ENCODE assay signal across 9 mouse cellular contexts in genomic region chr7:45460860-45461314, GRCm38 (mm10). TPM values are rescaled to one million over a fixed set of nuclear protein-coding genes. Genes with fewer than 3 reads are reported as not detected.
A peak's percentile ranks its signal among the peaks of the same experiment; 100 is the strongest.
DNase-seq lines count a peak whose midpoint lies in the region; ATAC-seq and TF ChIP-seq lines count a peak whose summit lies in the region.
"Had no signal": no experiment of that assay in that cellular context is flagged by ENCODE, and none has a peak within 500 bp of the region (broad histone marks: within the 10 kb centered on the region; RNA-seq: fewer than 3 reads in every experiment).

No protein-coding gene starts in this region.

- no peaks in the 10 kb centered on the region for H3K27me3 ChIP-seq in heart, adult 2 months (ENCODE audit: control insufficient read depth, insufficient read depth, low read length)
- H3K27me3 ChIP-seq in kidney, adult 2 months (replicated peaks; ENCODE audit: control insufficient read depth, insufficient read depth, low read length), result no peaks in the 10 kb centered on the region
- no peaks in the 10 kb centered on the region for H3K27me3 ChIP-seq in lung, embryonic 15.5 days

- DNase-seq in 416B (ENCODE audit: low read depth), result peak; percentile 99
- peak; percentile 68 for DNase-seq in MEL-GATA-1-ER (ENCODE audit: extremely low read depth, low read depth)
- DNase-seq in embryo, embryonic 10.5 days (ENCODE audit: low spot score), result peak; percentile 65
- peak; percentile 78 to 79 for DNase-seq in heart, adult 2 months
- peak; percentile 80 for DNase-seq in kidney, adult 2 months
- DNase-seq in retina, postnatal 1 day, result peak; percentile 64
- no peak for DNase-seq in layer of hippocampus, postnatal 14 days (ENCODE audit: low spot score in 2 of 2)

- H3K27ac ChIP-seq in heart, adult 2 months, result peak overlapping the region; percentile 96
- H3K27ac ChIP-seq in kidney, adult 2 months (ENCODE audit: insufficient read depth, low read depth, low read length), result peak overlapping the region; percentile 95
- H3K27ac ChIP-seq in lung, embryonic 15.5 days, result peak overlapping the region; percentile 89

- TF ChIP-seq CTCF in heart, adult 2 months (IDR thresholded peaks at IDR 0.05), result no peak
- TF ChIP-seq CTCF in kidney, adult 2 months (conservative IDR thresholded peaks at IDR 0.05; ENCODE audit: insufficient read depth, insufficient read length, low read depth, low read length), result no peak

- H3K9me3 ChIP-seq in lung, embryonic 15.5 days, result no peaks in the 10 kb centered on the region

- WGBS in heart, adult 2 months, result 34% methylated on average over 13 of the region's 13 CpGs
- 7% methylated on average over 13 of the region's 13 CpGs for WGBS in kidney, adult 2 months
- 8% methylated on average over 13 of the region's 13 CpGs for WGBS in lung, embryonic 15.5 days

- H3K9ac ChIP-seq in heart, adult 2 months (ENCODE audit: low read depth, low read length), result 0 out of 2 replicates have a peak overlapping the region, but pooled peaks have one; percentile 2
- H3K9ac ChIP-seq in lung, embryonic 15.5 days, result no peak overlapping the region

- peaks cover 16% of the 10 kb centered on the region for H3K4me1 ChIP-seq in heart, adult 2 months (ENCODE audit: control insufficient read depth, insufficient read depth, low read length)
- peaks cover 24% of the 10 kb centered on the region for H3K4me1 ChIP-seq in kidney, adult 2 months (ENCODE audit: control insufficient read depth, insufficient read depth, low read length)
- H3K4me1 ChIP-seq in lung, embryonic 15.5 days, result peaks cover 44% of the 10 kb centered on the region

- peak overlapping the region; percentile 59 for H3K4me2 ChIP-seq in lung, embryonic 15.5 days

- no peak for TF ChIP-seq EP300 in heart, adult 2 months (IDR thresholded peaks at IDR 0.05; ENCODE audit: insufficient read depth, low read depth, low read length)

- no peaks in the 10 kb centered on the region for H3K79me2 ChIP-seq in heart, adult 2 months (replicated peaks; ENCODE audit: control insufficient read depth, insufficient read depth, low read length)

- H3K36me3 ChIP-seq in heart, adult 2 months (ENCODE audit: control insufficient read depth, insufficient read depth, low read length), result peaks cover 12% of the 10 kb centered on the region
- peaks cover 11% of the 10 kb centered on the region for H3K36me3 ChIP-seq in kidney, adult 2 months (ENCODE audit: control insufficient read depth, insufficient read depth, low read length)
- H3K36me3 ChIP-seq in lung, embryonic 15.5 days, result peaks cover 50% of the 10 kb centered on the region

- H3K4me3 ChIP-seq in heart, adult 2 months, result no peak overlapping the region
- peak overlapping the region; percentile 19 for H3K4me3 ChIP-seq in kidney, adult 2 months (ENCODE audit: insufficient read depth, low read depth, low read length)
- H3K4me3 ChIP-seq in lung, embryonic 15.5 days, result 0 out of 2 replicates have a peak overlapping the region, but pooled peaks have one; percentile 1

- no peak; the same call in 1 of the 2 replicates for TF ChIP-seq POLR2A in heart, adult 2 months (IDR thresholded peaks at IDR 0.05; ENCODE audit: insufficient read depth, low read depth, low read length)
- TF ChIP-seq POLR2A in kidney, adult 2 months (IDR thresholded peaks at IDR 0.05; ENCODE audit: low read depth, low read length), result no peak

- ATAC-seq in lung, embryonic 15.5 days (ENCODE audit: borderline replicate concordance, extremely low read depth, low FRiP score, low TSS enrichment), result peak; percentile 8; the same call in 1 of the 2 replicates

- intact Hi-C loops in heart, adult 2 months (cut with DNase I), result loop anchor here (5.0 to 10.0 kb wide), 2 partner anchors 241 to 344 kb away; no protein-coding TSS in a partner anchor

RNA-seq across cellular contexts. Expression of gene Ftl1, which starts 1.2 kb away (rescaled TPM):
- total RNA-seq in heart, adult 2 months (2021), result 100 to 1,000 TPM; 213 to 308 TPM
- 505 and 903 TPM in 2 replicates for polyA plus RNA-seq in heart, adult 2 months (2012; rRNA removed)
- 6,932 and 8,155 TPM in 2 replicates for polyA plus RNA-seq in kidney, adult 2 months (2012; rRNA removed)
- polyA plus RNA-seq in lung, embryonic 15.5 days (2015; fragmentation: Nextera tagmentation; extraction: Ambion mirVana), result 5,197 and 5,279 TPM in 2 replicates
- total RNA-seq in layer of hippocampus, postnatal 14 days (2021), result 100 to 1,000 TPM; 300 to 331 TPM

RNA-seq across cellular contexts. Expression of gene Bax, which starts 5.8 kb away (rescaled TPM):
- total RNA-seq in heart, adult 2 months (2021), result 10 to 100 TPM; 21.9 to 25.9 TPM
- polyA plus RNA-seq in heart, adult 2 months (2012; rRNA removed), result 46.6 and 47.2 TPM in 2 replicates
- polyA plus RNA-seq in kidney, adult 2 months (2012; rRNA removed), result 104 and 112 TPM in 2 replicates
- polyA plus RNA-seq in lung, embryonic 15.5 days (2015; fragmentation: Nextera tagmentation; extraction: Ambion mirVana), result 161 and 176 TPM in 2 replicates
- total RNA-seq in layer of hippocampus, postnatal 14 days (2021), result 10 to 100 TPM; 90.2 to 90.6 TPM

RNA-seq across cellular contexts. Expression of gene Tulp2, which starts 20.8 kb away (rescaled TPM):
- not detected for total RNA-seq in heart, adult 2 months (2021)
- polyA plus RNA-seq in heart, adult 2 months (2012; rRNA removed), result 0.20 and 0.27 TPM in 2 replicates
- 0.20 and 0.46 TPM in 2 replicates for polyA plus RNA-seq in kidney, adult 2 months (2012; rRNA removed)
- polyA plus RNA-seq in lung, embryonic 15.5 days (2015; fragmentation: Nextera tagmentation; extraction: Ambion mirVana), result 0.33 and 0.74 TPM in 2 replicates
- not detected for total RNA-seq in layer of hippocampus, postnatal 14 days (2021)

RNA-seq across cellular contexts. Expression of gene Ruvbl2, which starts 23.0 kb away (rescaled TPM):
- total RNA-seq in heart, adult 2 months (2021), result 10 to 100 TPM; 26.5 to 26.9 TPM
- polyA plus RNA-seq in heart, adult 2 months (2012; rRNA removed), result 32.7 and 33.5 TPM in 2 replicates
- 36.3 and 42.7 TPM in 2 replicates for polyA plus RNA-seq in kidney, adult 2 months (2012; rRNA removed)
- 161 and 173 TPM in 2 replicates for polyA plus RNA-seq in lung, embryonic 15.5 days (2015; fragmentation: Nextera tagmentation; extraction: Ambion mirVana)
- 10 to 100 TPM; 30.4 to 45.0 TPM for total RNA-seq in layer of hippocampus, postnatal 14 days (2021)

RNA-seq across cellular contexts. Expression of gene Gm45808, which starts 25.7 kb away (rescaled TPM):
- total RNA-seq in heart, adult 2 months (2021), result 1 to 10 TPM; 4.8 to 8.1 TPM
- polyA plus RNA-seq in heart, adult 2 months (2012; rRNA removed), result 1.6 and 2.5 TPM in 2 replicates
- polyA plus RNA-seq in kidney, adult 2 months (2012; rRNA removed), result 1.1 and 1.2 TPM in 2 replicates
- not detected in 2 replicates for polyA plus RNA-seq in lung, embryonic 15.5 days (2015; fragmentation: Nextera tagmentation; extraction: Ambion mirVana)
- under 1 TPM; 0.57 to 0.62 TPM for total RNA-seq in layer of hippocampus, postnatal 14 days (2021)
- polyA plus RNA-seq: large intestine, adult 2 months had no signal

Comparison
In these comparisons a context has a peak if more than half of its experiments do, and no peak if none do; other contexts are left out.
1. DNase-seq: peak in 416B (single experiment), MEL-GATA-1-ER (single experiment), embryo, embryonic 10.5 days (single experiment), heart, adult 2 months (2 of 2), kidney, adult 2 months (single experiment) and retina, postnatal 1 day (single experiment); none in layer of hippocampus, postnatal 14 days (0 of 2).
2. Peak in every context shown above with its lines, with median percentiles within 50 percentile points of each other: H3K27ac ChIP-seq.